Mouse (Mus musculus) liver, adult 2 months (tissue): ENCODE measurements around the gene Aqp5. TPM values are rescaled to one million over a fixed set of nuclear protein-coding genes. Genes with fewer than 3 reads are reported as not detected.

Experiments
- DNase-seq: peaks from one replicate; pipeline ENCODE4 v3.0.0-alpha.2; 2011; ENCODE audit warnings: low read depth, low spot score; ENCODE audit errors: extremely low read depth
- H3K27ac ChIP-seq: fragments of 200-500 bp; replicated peaks from 2 replicates; pipeline ENCODE4 v1.5.1; 2012; ENCODE audit warnings: low read depth, mild to moderate bottlenecking, control low read depth, inconsistent platforms, low read length; ENCODE audit not compliant: insufficient read depth
- H3K27me3 ChIP-seq: fragments of 200-500 bp; 2 replicates; pipeline ENCODE4 v1.6.1; 2012; ENCODE audit warnings: mild to moderate bottlenecking, moderate library complexity, low read length, inconsistent platforms; ENCODE audit not compliant: control insufficient read depth, insufficient read depth
- H3K36me3 ChIP-seq: fragments of 200-500 bp; 2 replicates; pipeline ENCODE4 v1.6.1; 2012; ENCODE audit warnings: low read length, inconsistent platforms; ENCODE audit not compliant: control insufficient read depth, insufficient read depth
- H3K4me1 ChIP-seq: fragments of 200-500 bp; 2 replicates; pipeline ENCODE4 v1.6.1; 2011; ENCODE audit warnings: low read length; ENCODE audit not compliant: control insufficient read depth, insufficient read depth
- H3K4me3 ChIP-seq: fragments of 200-500 bp; 2 replicates; pipeline ENCODE4 v1.5.1; 2011; ENCODE audit warnings: low read depth, mild to moderate bottlenecking, control low read depth, low read length, moderate library complexity; ENCODE audit not compliant: insufficient read depth
- H3K79me2 ChIP-seq: fragments of 200-500 bp; 2 replicates; pipeline ENCODE4 v1.6.1; 2012; ENCODE audit warnings: inconsistent platforms, mild to moderate bottlenecking, low read length, moderate library complexity; ENCODE audit not compliant: control insufficient read depth, insufficient read depth
- H3K9ac ChIP-seq: fragments of 200-500 bp; 2 replicates; pipeline ENCODE4 v1.6.1; 2012; ENCODE audit warnings: low read depth, mild to moderate bottlenecking, control low read depth, inconsistent platforms, low read length
- CTCF ChIP-seq: fragments of 200-500 bp; IDR thresholded peaks from 2 replicates; pipeline ENCODE4 v1.5.1; 2011; ENCODE audit warnings: low read depth, low read length, control low read depth
- POLR2A ChIP-seq: fragments of 200-500 bp; IDR thresholded peaks from 2 replicates; pipeline ENCODE4 v1.6.1; 2011; ENCODE audit warnings: low read length, control low read depth; ENCODE audit not compliant: insufficient read depth; ENCODE audit errors: extremely low read depth
- WGBS: fragments of 180-500 bp; shearing (Covaris S2); methylation state at CpG from one replicate; pipeline ENCODE4 v1.1.7; 2018; 5-methylcytosine and 5-hydroxymethylcytosine counted together
- polyA plus RNA-seq: library from polyadenylated mRNA; depleted of rRNA; stranded (reverse); fragments of >200 nt; gene quantifications from 2 replicates; pipeline ENCODE4 v1.2.3, GENCODE M21; 2012; rRNA removed
- total RNA-seq: library from RNA; depleted of rRNA; stranded (reverse); fragments of >200 nt; gene quantifications from 2 replicates; pipeline ENCODE4 v1.2.3, GENCODE M21; 2014; rRNA removed

Gene Aqp5
- total and polyA plus RNA-seq, 2 experiments: 0.46 TPM; not detected in 1

- H3K4me3 ChIP-seq: no peak overlapping the region
- H3K79me2 ChIP-seq: no peaks in the 10 kb centered on the region
- no peak for DNase-seq
- H3K27me3 ChIP-seq: no peaks in the 10 kb centered on the region
- no peak overlapping the region for H3K9ac ChIP-seq
- H3K36me3 ChIP-seq: no peaks in the 10 kb centered on the region
- no peak for TF ChIP-seq CTCF
- no peak for TF ChIP-seq POLR2A
- H3K27ac ChIP-seq: no peak overlapping the region
- 90% methylated on average over 7 of the region's 7 CpGs for WGBS
- no peaks in the 10 kb centered on the region for H3K4me1 ChIP-seq
These were observed 44.1 kb downstream of the Aqp5 start for GRCm38 (mm10) chr15:99634702-99635101.

GRCm38 (mm10) chr15:99637405-99638123, 47.0 kb downstream of the Aqp5 start:
- TF ChIP-seq POLR2A (no peak), CTCF (no peak)
- no peaks in the 10 kb centered on the region for H3K36me3 ChIP-seq
- no peak overlapping the region for H3K27ac ChIP-seq
- H3K4me1 ChIP-seq: no peaks in the 10 kb centered on the region
- no peak overlapping the region for H3K4me3 ChIP-seq
- H3K27me3 ChIP-seq: no peaks in the 10 kb centered on the region
- no peak for DNase-seq
- H3K9ac ChIP-seq: no peak overlapping the region
- H3K79me2 ChIP-seq: no peaks in the 10 kb centered on the region
- 96% methylated on average over 12 of the region's 12 CpGs for WGBS

GRCm38 (mm10) chr15:99638124-99638485, 47.5 kb downstream of the Aqp5 start:
- Histone ChIP-seq H3K4me1 (no peaks in the 10 kb centered on the region), H3K4me3 (no peak overlapping the region), H3K79me2 (no peaks in the 10 kb centered on the region), H3K27me3 (no peaks in the 10 kb centered on the region), H3K27ac (no peak overlapping the region), H3K36me3 (no peaks in the 10 kb centered on the region), H3K9ac (no peak overlapping the region)
- DNase-seq: no peak
- WGBS: 95% methylated on average over 5 of the region's 5 CpGs
- TF ChIP-seq CTCF: no peak
- TF ChIP-seq POLR2A: no peak

- H3K27ac ChIP-seq: no peak overlapping the region
- no peak overlapping the region for H3K9ac ChIP-seq
- WGBS: 79% methylated on average over 6 of the region's 6 CpGs
- no peak overlapping the region for H3K4me3 ChIP-seq
- H3K36me3 ChIP-seq: no peaks in the 10 kb centered on the region
- no peak for DNase-seq
- no peak for TF ChIP-seq POLR2A
- TF ChIP-seq CTCF: no peak
- H3K4me1 ChIP-seq: no peaks in the 10 kb centered on the region
- peaks cover 15% of the 10 kb centered on the region for H3K79me2 ChIP-seq
- no peaks in the 10 kb centered on the region for H3K27me3 ChIP-seq
These were observed 52.0 kb downstream of the Aqp5 start for GRCm38 (mm10) chr15:99642622-99643021.

- no peak for TF ChIP-seq CTCF
- TF ChIP-seq POLR2A: no peak
- H3K4me3 ChIP-seq: no peak overlapping the region; the same call in 1 of the 2 replicates
- no peaks in the 10 kb centered on the region for H3K27me3 ChIP-seq
- no peaks in the 10 kb centered on the region for H3K4me1 ChIP-seq
- H3K36me3 ChIP-seq: no peaks in the 10 kb centered on the region
- H3K9ac ChIP-seq: no peak overlapping the region
- no peak for DNase-seq
- WGBS: 87% methylated on average over 10 of the region's 10 CpGs
- no peak overlapping the region for H3K27ac ChIP-seq
- H3K79me2 ChIP-seq: peaks cover 15% of the 10 kb centered on the region
These were observed 53.2 kb downstream of the Aqp5 start for GRCm38 (mm10) chr15:99643832-99644231.

Other genes starting within 250 kb of the Aqp5 start
- gene Fmnl3, start 220.3 kb upstream of the Aqp5 start, total RNA-seq: 1.3 and 2.5 TPM in 2 replicates
- gene Fmnl3, start 220.3 kb upstream of the Aqp5 start, polyA plus RNA-seq: 1.7 and 2.2 TPM in 2 replicates
- gene Tmbim6, start 197.9 kb upstream of the Aqp5 start, total RNA-seq: 699 and 816 TPM in 2 replicates
- gene Tmbim6, start 197.9 kb upstream of the Aqp5 start, polyA plus RNA-seq: 2,160 and 2,362 TPM in 2 replicates
- 0.09 and 0.27 TPM in 2 replicates for gene Nckap5l, start 133.0 kb upstream of the Aqp5 start, total RNA-seq
- 0.31 and 0.56 TPM in 2 replicates for gene Nckap5l, start 133.0 kb upstream of the Aqp5 start, polyA plus RNA-seq
- 3.1 and 3.2 TPM in 2 replicates for gene Bcdin3d, start 116.1 kb upstream of the Aqp5 start, total RNA-seq
- 3.1 and 3.6 TPM in 2 replicates for gene Bcdin3d, start 116.1 kb upstream of the Aqp5 start, polyA plus RNA-seq
- gene Faim2, start 62.6 kb upstream of the Aqp5 start, total RNA-seq: under 0.01 and 0.07 TPM in 2 replicates
- gene Faim2, start 62.6 kb upstream of the Aqp5 start, polyA plus RNA-seq: not detected in 2 replicates
- gene Aqp2, start 11.7 kb upstream of the Aqp5 start, total RNA-seq: not detected in 2 replicates
- gene Aqp2, start 11.7 kb upstream of the Aqp5 start, polyA plus RNA-seq: not detected in 2 replicates
- gene Aqp6, start 10.6 kb downstream of the Aqp5 start, total RNA-seq: not detected in 2 replicates
- not detected in 2 replicates for gene Aqp6, start 10.6 kb downstream of the Aqp5 start, polyA plus RNA-seq
- 0.92 and 1.4 TPM in 2 replicates for gene Racgap1, start 60.9 kb downstream of the Aqp5 start, total RNA-seq
- gene Racgap1, start 60.9 kb downstream of the Aqp5 start, polyA plus RNA-seq: 0.32 and 0.56 TPM in 2 replicates
- not detected in 2 replicates for gene Asic1, start 79.6 kb downstream of the Aqp5 start, total RNA-seq
- gene Asic1, start 79.6 kb downstream of the Aqp5 start, polyA plus RNA-seq: 0.16 TPM in 1 of 2 replicates, not detected in the other
- gene Smarcd1, start 111.3 kb downstream of the Aqp5 start, total RNA-seq: 2.0 and 3.1 TPM in 2 replicates
- gene Smarcd1, start 111.3 kb downstream of the Aqp5 start, polyA plus RNA-seq: 8.5 and 9.3 TPM in 2 replicates
- gene Gm17349, start 114.7 kb downstream of the Aqp5 start, total RNA-seq: not detected in 2 replicates
- 1.4 TPM in 1 of 2 replicates, not detected in the other for gene Gm17349, start 114.7 kb downstream of the Aqp5 start, polyA plus RNA-seq
- gene Gpd1, start 126.7 kb downstream of the Aqp5 start, total RNA-seq: 147 and 151 TPM in 2 replicates
- gene Gpd1, start 126.7 kb downstream of the Aqp5 start, polyA plus RNA-seq: 233 and 311 TPM in 2 replicates
- gene Cox14, start 134.8 kb downstream of the Aqp5 start, total RNA-seq: 58.6 and 70.0 TPM in 2 replicates
- gene Cox14, start 134.8 kb downstream of the Aqp5 start, polyA plus RNA-seq: 115 and 117 TPM in 2 replicates
- 3.2 and 3.8 TPM in 2 replicates for gene Cers5, start 182.1 kb downstream of the Aqp5 start, total RNA-seq
- 1.7 and 2.0 TPM in 2 replicates for gene Cers5, start 182.1 kb downstream of the Aqp5 start, polyA plus RNA-seq